Mouse (Mus musculus) hindbrain, embryonic 14.5 days (tissue): ENCODE measurements at regions not wholly inside any gene's neighbourhood (a gene's known extent, or its start where the extent isn't known, plus 50 kb on each side); places are given as distances from the start of the nearest gene placed in this dataset.
A peak's percentile ranks its signal among the peaks of the same experiment; 100 is the strongest.

Source experiments
- ATAC-seq: fragments of 200-750 bp; cut with Nextera tagmentation; 2 replicates; pipeline ENCODE4 v1.8.0; 2017; ENCODE audit warnings: moderate number of reproducible peaks, mild to moderate bottlenecking, moderate TSS enrichment, moderate library complexity; ENCODE audit not compliant: low FRiP score
- DNase-seq: peaks from one replicate; pipeline ENCODE4 v3.0.0-alpha.2; 2015; ENCODE audit warnings: low spot score
- H3K27ac ChIP-seq: fragments of 300-500 bp; sonication (generic); 2 replicates; pipeline ENCODE4 v1.5.1; 2014; ENCODE audit warnings: mild to moderate bottlenecking, moderate library complexity
- H3K27me3 ChIP-seq: fragments of 300-500 bp; sonication (generic); 2 replicates; pipeline ENCODE4 v1.6.1; 2014; ENCODE audit warnings: mild to moderate bottlenecking, low read length, mixed read lengths; ENCODE audit not compliant: control insufficient read depth, insufficient read depth
- H3K36me3 ChIP-seq: fragments of 300-500 bp; sonication (generic); replicated peaks from 2 replicates; pipeline ENCODE4 v1.6.1; 2014; ENCODE audit not compliant: control insufficient read depth, insufficient read depth
- H3K4me1 ChIP-seq: fragments of 300-500 bp; sonication (generic); replicated peaks from 2 replicates; pipeline ENCODE4 v1.6.1; 2014; ENCODE audit warnings: antibody characterized with exemption, low read length, mixed read lengths; ENCODE audit not compliant: control insufficient read depth, insufficient read depth
- H3K4me2 ChIP-seq: fragments of 300-500 bp; sonication (generic); replicated peaks from 2 replicates; pipeline ENCODE4 v1.6.1; 2014; ENCODE audit warnings: mild to moderate bottlenecking, moderate library complexity
- H3K4me3 ChIP-seq: fragments of 300-500 bp; sonication (generic); replicated peaks from 2 replicates; pipeline ENCODE4 v1.5.1; 2014; ENCODE audit warnings: mild to moderate bottlenecking, low read length
- H3K9ac ChIP-seq: fragments of 300-500 bp; sonication (generic); 2 replicates; pipeline ENCODE4 v1.6.1; 2014
- H3K9me3 ChIP-seq: fragments of 300-500 bp; sonication (generic); 2 replicates; pipeline ENCODE4 v1.6.1; 2016; ENCODE audit warnings: low read length; ENCODE audit not compliant: control insufficient read depth
- WGBS: fragments of 180-500 bp; shearing (Covaris S2); extraction: QIAGEN DNeasy Blood & Tissue Kit; methylation state at CpG from one replicate; pipeline ENCODE4 v1.1.7; 2014; 5-methylcytosine and 5-hydroxymethylcytosine counted together

DNA sequence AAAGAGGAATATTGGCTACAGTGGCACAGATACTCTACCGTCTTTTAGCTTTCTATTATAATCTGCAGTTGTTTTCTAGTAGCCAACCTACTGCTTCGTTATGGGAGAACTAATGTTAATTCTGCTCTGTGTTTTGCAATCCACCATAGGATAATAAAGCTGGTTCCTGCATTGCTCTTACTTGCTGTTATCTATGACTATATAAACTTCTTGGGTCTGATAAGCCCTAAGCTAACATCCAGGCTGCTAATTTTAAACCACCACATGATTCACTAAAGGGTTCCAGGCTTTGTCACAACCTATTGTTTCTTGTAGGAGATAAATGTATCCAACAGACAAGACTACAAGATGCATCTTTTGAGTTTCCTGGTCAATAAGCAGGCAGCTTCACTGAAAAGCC lies 173.5 kb upstream of the Aga start:
- H3K36me3 ChIP-seq = no peaks in the 10 kb centered on the region
- H3K9me3 ChIP-seq = no peaks in the 10 kb centered on the region
- no peak overlapping the region for H3K27ac ChIP-seq
- H3K4me2 ChIP-seq = no peak overlapping the region
- H3K4me1 ChIP-seq = no peaks in the 10 kb centered on the region
- H3K4me3 ChIP-seq = no peak overlapping the region
- no peak overlapping the region for H3K9ac ChIP-seq
- H3K27me3 ChIP-seq = no peaks in the 10 kb centered on the region
- ATAC-seq (no peak), DNase-seq (no peak)
- whole genome bisulfite sequencing = 88% methylated on average over 2 of the region's 2 CpGs

GRCm38 (mm10) chr8:53368640-53369039 lies 142.9 kb upstream of the Aga start:
- Histone ChIP-seq H3K4me2 (no peak overlapping the region), H3K27me3 (no peaks in the 10 kb centered on the region), H3K4me1 (no peaks in the 10 kb centered on the region), H3K4me3 (no peak overlapping the region), H3K9me3 (no peaks in the 10 kb centered on the region), H3K27ac (no peak overlapping the region), H3K9ac (no peak overlapping the region), H3K36me3 (no peaks in the 10 kb centered on the region)
- ATAC-seq (no peak), DNase-seq (no peak)
- WGBS = 86% methylated on average over 2 of the region's 2 CpGs

GRCm38 (mm10) chr8:53373401-53373800 lies 138.1 kb upstream of the Aga start:
- no peak for DNase-seq
- no peaks in the 10 kb centered on the region for H3K27me3 ChIP-seq
- 58% methylated on average over 5 of the region's 5 CpGs for WGBS

DNA sequence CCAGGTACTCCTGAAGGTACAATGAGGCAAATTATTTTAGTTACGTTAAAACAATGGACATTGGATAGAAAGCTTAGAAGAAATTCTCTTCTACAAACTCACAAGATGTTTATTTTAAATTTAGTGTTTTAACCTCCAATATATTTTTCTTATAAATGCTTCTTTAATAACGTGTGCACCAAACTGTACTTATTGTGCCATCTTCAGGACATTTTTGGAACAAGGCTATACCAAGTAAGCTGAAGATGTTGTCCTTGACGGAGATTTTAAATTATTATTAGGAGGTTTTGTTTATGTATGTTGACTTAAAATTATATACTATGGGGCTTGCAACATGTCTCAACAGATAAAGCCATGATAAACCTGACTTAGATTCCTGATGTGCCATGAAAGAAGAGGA lies 99.4 kb upstream of the Aga start:
- peak; percentile 68 for DNase-seq
- H3K9ac ChIP-seq = no peak overlapping the region
- ATAC-seq = no peak
- H3K27ac ChIP-seq = no peak overlapping the region
- H3K4me2 ChIP-seq = no peak overlapping the region
- WGBS = 75% methylated on average over 3 of the region's 3 CpGs
- no peaks in the 10 kb centered on the region for H3K4me1 ChIP-seq
- H3K27me3 ChIP-seq = no peaks in the 10 kb centered on the region
- H3K4me3 ChIP-seq = no peak overlapping the region
- no peaks in the 10 kb centered on the region for H3K36me3 ChIP-seq
- no peaks in the 10 kb centered on the region for H3K9me3 ChIP-seq

More at GRCm38 (mm10) chr8:53373401-53373800, 138.1 kb upstream of the Aga start:
- H3K9ac ChIP-seq = no peak overlapping the region
- no peak overlapping the region for H3K27ac ChIP-seq
- ATAC-seq = no peak
- H3K4me3 ChIP-seq = no peak overlapping the region
- no peaks in the 10 kb centered on the region for H3K4me1 ChIP-seq
- H3K36me3 ChIP-seq = no peaks in the 10 kb centered on the region
- H3K9me3 ChIP-seq = no peaks in the 10 kb centered on the region
- no peak overlapping the region for H3K4me2 ChIP-seq

DNA sequence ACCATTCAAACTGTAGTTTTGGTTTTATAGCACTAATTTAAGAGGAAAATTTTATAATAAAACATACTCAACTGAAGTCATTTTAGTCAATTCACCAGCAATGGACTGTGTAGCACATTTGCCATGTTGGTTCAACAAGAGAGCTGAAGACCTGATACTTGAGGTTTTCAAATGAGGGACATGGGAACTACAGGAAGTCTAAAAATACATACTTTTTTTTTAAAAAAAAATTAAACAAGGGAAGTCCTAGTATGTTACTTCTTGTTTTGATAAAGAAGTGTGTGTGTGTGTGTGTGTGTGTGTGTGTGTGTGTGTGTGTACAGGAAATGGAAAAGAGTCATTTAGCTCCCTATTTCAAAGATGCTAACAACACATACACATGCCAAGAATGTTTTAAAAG lies 77.3 kb upstream of the Aga start:
- Histone ChIP-seq H3K27me3 (no peaks in the 10 kb centered on the region), H3K27ac (no peak overlapping the region), H3K4me3 (no peak overlapping the region), H3K9me3 (no peaks in the 10 kb centered on the region), H3K4me2 (no peak overlapping the region), H3K36me3 (no peaks in the 10 kb centered on the region), H3K9ac (no peak overlapping the region), H3K4me1 (no peaks in the 10 kb centered on the region)
- DNase-seq = no peak
- no peak for ATAC-seq

- no peak for DNase-seq
- 95% methylated on average over 4 of the region's 4 CpGs for WGBS
- no peak for ATAC-seq
These were observed 75.8 kb upstream of the Aga start for GRCm38 (mm10) chr8:53435721-53436120.

DNA sequence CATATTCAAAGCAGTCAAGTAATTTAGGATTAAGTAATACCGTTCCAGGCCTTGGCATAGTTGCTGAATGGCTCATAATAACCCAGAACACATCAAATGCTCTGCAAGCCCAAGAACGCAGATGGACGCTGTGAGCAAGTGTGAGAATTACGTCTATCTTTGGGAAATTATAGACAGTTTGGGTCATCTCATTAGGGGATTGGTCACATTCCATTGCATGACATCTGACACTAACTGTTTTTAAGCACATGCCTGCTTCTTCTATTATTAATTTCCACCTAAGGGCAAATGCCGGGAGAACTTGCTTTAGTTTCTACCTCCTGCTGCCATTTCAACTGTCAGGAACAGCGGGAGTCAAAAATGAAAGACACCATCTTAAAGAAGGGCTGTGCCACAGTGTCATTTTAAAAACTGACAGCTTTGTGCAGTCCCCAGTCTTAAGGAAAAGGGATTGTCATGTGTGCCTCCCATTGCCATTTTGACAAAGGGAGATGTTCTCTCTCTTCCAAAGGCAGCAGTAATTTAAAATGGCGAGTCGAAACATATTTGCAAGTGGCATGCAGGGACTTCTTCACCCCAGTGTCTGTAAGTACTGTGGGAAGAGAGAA lies 64.7 kb upstream of the Aga start:
- H3K4me1 ChIP-seq = no peaks in the 10 kb centered on the region
- 0 out of 2 replicates have a peak, but pooled peaks have one; percentile 11 for ATAC-seq
- no peaks in the 10 kb centered on the region for H3K36me3 ChIP-seq
- WGBS = 31% methylated on average over 8 of the region's 8 CpGs
- no peak for DNase-seq
- H3K4me2 ChIP-seq = no peak overlapping the region
- no peak overlapping the region for H3K4me3 ChIP-seq
- H3K27me3 ChIP-seq = no peaks in the 10 kb centered on the region
- H3K9ac ChIP-seq = no peak overlapping the region
- peak overlapping the region; percentile 4; the same call in 1 of the 2 replicates for H3K27ac ChIP-seq
- H3K9me3 ChIP-seq = no peaks in the 10 kb centered on the region

More at GRCm38 (mm10) chr8:53435721-53436120, 75.8 kb upstream of the Aga start:
- H3K27ac ChIP-seq = no peak overlapping the region
- H3K4me3 ChIP-seq = no peak overlapping the region
- no peaks in the 10 kb centered on the region for H3K27me3 ChIP-seq
- no peaks in the 10 kb centered on the region for H3K4me1 ChIP-seq
- H3K36me3 ChIP-seq = no peaks in the 10 kb centered on the region
- no peak overlapping the region for H3K9ac ChIP-seq
- no peaks in the 10 kb centered on the region for H3K9me3 ChIP-seq
- no peak overlapping the region for H3K4me2 ChIP-seq
